Comparison of ENCODE assay signal across 29 mouse cellular contexts in the genomic region with DNA sequence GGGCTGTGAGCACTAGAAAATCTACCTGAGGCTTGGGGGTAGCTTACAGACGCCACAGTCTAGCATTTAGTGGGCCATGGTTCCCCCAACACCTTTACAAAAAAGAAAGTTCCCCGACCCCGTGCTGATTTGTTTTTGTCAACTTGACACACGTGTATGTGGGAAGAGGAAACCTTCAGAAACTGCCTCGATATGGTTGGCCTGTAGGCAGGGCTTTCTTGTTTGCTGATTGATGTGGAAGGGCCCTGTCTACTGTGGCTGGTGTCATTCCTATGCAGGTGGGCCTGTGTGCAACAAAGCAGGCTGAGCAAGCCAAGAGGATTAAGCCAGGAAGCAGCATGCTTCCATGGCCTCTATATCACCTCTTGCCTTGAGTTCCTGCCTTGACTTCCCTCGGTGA. TPM values are rescaled to one million over a fixed set of nuclear protein-coding genes. Genes with fewer than 3 reads are reported as not detected.
"Had no signal": no experiment of that assay in that cellular context is flagged by ENCODE, and none has a peak within 500 bp of the region (broad histone marks: within the 10 kb centered on the region; RNA-seq: fewer than 3 reads in every experiment).

No protein-coding gene starts in this region.

- H3K9me3 ChIP-seq: heart, embryonic 13.5 days; heart, embryonic 15.5 days; hindbrain, embryonic 13.5 days; hindbrain, embryonic 15.5 days; kidney, embryonic 15.5 days; limb, embryonic 13.5 days; limb, embryonic 15.5 days had no signal

- H3K27ac ChIP-seq: heart, adult 2 months; heart, embryonic 13.5 days; heart, embryonic 15.5 days; hindbrain, embryonic 13.5 days; hindbrain, embryonic 15.5 days; hindbrain, postnatal 0 days; kidney, embryonic 15.5 days; kidney, postnatal 0 days; limb, embryonic 13.5 days; limb, embryonic 15.5 days had no signal

- H3K9ac ChIP-seq: heart, embryonic 13.5 days; heart, embryonic 15.5 days; hindbrain, embryonic 13.5 days; hindbrain, embryonic 15.5 days; kidney, embryonic 15.5 days; limb, embryonic 13.5 days; limb, embryonic 15.5 days had no signal

- H3K27me3 ChIP-seq: heart, embryonic 13.5 days; heart, embryonic 15.5 days; hindbrain, embryonic 13.5 days; hindbrain, embryonic 15.5 days; kidney, embryonic 15.5 days; limb, embryonic 13.5 days; limb, embryonic 15.5 days had no signal

- DNase-seq: gastrocnemius, postnatal 14 days; heart, adult 2 months; heart, postnatal 14 days; heart, postnatal 36 days; kidney, adult 11 months; kidney, adult 2 months; kidney, adult 9 months; kidney, postnatal 14 days; kidney, postnatal 36 days; layer of hippocampus, postnatal 36 days; left cerebral cortex, postnatal 4 days had no signal

- ATAC-seq: hindbrain, postnatal 0 days; intestine, embryonic 16.5 days had no signal

- H3K4me3 ChIP-seq: heart, adult 2 months; heart, embryonic 13.5 days; heart, embryonic 15.5 days; hindbrain, embryonic 13.5 days; hindbrain, embryonic 15.5 days; kidney, embryonic 15.5 days; limb, embryonic 13.5 days; limb, embryonic 15.5 days had no signal

- H3K4me2 ChIP-seq: heart, embryonic 11.5 days; heart, embryonic 13.5 days; heart, embryonic 15.5 days; hindbrain, embryonic 13.5 days; hindbrain, embryonic 15.5 days; kidney, embryonic 15.5 days; limb, embryonic 13.5 days; limb, embryonic 15.5 days had no signal

RNA-seq across cellular contexts. Expression of gene Catsperz, which starts 12.1 kb away (rescaled TPM):
- total RNA-seq: gastrocnemius, adult 18-20 months; gastrocnemius, adult 8-10 months; gastrocnemius, postnatal 14 days; gastrocnemius, postnatal 36 days; heart, adult 2 months; heart, postnatal 14 days; heart, postnatal 36 days; hematopoietic stem cell, adult 5-6 weeks; hindbrain, postnatal 0 days; liver, adult 2 months had no signal
- polyA plus RNA-seq: hindbrain, embryonic 11.5 days; liver, adult 2 months had no signal

RNA-seq across cellular contexts. Expression of gene Kcnk4, which starts 21.3 kb away (rescaled TPM):
- total RNA-seq: gastrocnemius, adult 18-20 months; gastrocnemius, adult 8-10 months; gastrocnemius, postnatal 14 days; gastrocnemius, postnatal 36 days; heart, adult 2 months; heart, postnatal 36 days; hematopoietic stem cell, adult 5-6 weeks; liver, adult 2 months had no signal
- polyA plus RNA-seq: large intestine, adult 2 months had no signal
